Mouse (Mus musculus) ES-CJ7 (cell line): ENCODE data around the gene Krtap12-1.
"Not testable (repeated sequence)": the region's sequence is repeated elsewhere in the genome, so short reads cannot be mapped to it uniquely, and the experiment has no call there.

ENCODE experiments used
- DNase-seq: peaks from one replicate; pipeline ENCODE4 v3.0.0; 2011; ENCODE audit warnings: low read depth, low spot score

Gene Krtap12-1

DNA sequence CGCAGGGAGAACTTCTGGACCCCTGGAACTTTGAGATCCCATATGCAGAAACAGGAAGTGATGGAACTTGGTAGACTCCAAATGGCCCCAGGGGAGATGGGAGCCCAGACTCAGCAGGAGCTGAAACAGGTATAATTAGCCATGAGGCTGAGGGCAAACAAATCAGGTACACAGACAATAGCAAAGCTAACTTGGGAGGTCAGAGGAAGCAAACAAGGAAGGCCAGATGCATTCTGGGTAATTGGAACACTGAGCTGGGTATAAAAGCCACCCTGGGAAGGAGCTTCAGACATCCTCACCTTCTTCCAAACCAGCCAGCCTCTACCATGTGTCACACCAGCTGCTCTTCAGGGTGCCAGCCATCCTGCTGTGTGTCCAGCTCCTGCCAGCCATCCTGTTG is at the start of gene Krtap12-1:
TSS of gene Krtap12-1 (plus strand) at position 301 of the 400 bp plus-strand sequence.
- DNase-seq = not testable (repeated sequence)

DNA sequence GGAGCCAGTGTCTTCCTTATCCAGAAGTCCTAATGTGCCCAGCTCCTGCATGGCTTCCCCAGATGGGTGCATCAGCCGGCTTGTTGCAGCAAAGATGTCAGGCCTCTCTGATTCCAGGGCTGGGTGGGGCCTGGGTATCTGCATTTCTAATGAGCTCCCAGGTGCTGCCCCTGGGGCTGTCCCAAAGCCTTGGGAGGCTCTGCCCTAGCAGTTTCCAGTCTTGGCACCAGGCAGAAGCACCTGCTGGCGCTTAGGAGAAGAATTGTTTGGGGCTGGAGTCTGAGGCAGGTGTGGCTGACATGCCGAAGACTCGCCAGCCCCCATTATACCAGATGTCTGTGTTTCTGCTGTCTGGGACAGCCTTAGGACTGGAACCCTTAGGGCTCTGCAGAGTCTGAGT is 49.7 kb upstream of the Krtap12-1 start:
- no peak for DNase-seq

DNA sequence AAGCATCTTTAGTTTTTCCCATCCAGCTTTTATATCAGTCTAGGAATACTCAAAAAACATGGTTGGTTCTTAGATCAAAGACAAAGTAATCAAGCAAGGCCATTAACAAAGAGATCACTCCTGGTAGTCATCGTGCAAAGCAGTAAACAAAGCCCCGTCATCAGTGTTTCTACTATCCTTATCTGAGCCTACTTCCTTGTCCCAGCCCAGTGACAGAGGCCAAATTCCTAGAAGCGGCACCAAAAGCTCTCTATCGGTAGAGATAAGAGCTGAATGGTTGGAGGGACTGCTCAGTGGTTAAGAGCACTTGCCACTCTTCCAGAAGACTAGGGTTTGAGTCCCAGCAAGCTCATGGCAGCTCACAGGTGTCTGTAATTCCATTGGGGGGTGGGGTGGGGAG is 48.9 kb upstream of the Krtap12-1 start:
- DNase-seq = no peak

DNA sequence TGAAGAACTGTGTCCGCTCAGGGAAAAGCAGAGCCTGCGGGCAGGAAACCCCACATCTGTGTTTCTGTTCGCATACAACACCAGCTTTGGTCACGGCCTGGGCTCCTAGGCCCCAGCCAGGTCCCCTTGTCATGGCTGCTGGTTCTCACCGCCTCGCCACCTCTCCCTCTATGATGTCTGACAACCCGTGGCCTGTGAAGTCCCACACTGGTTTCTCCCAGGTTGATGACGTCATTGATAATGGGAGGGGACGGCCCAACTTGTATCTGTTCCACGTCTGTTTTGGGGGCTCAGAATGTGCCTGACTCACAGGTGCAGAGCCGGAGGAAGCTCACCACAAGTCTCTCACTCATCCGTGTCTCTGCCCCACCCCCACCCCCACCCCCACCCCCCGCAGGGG is 46.6 kb upstream of the Krtap12-1 start:
- no peak for DNase-seq

DNA sequence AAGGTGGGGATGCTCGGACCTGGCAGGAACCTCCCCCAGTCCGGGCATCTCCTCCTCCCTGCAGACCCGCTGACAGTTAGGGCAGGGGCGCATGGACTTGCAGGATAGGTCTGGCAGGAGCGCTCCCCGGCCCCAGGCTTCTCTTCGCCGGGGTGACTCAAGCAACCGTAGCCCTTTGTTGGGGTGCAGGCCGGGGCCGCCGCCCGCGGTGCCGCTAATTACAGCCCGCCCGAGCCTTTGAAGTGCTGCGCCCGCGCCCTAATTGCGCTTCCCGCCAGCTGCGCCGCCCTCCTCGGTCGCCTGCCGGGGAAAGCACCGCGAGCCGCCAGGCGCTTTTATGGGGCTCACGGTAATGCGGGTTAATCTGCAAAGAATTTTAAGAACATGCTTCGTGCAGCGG is 42.8 kb upstream of the Krtap12-1 start:
- DNase-seq = no peak

DNA sequence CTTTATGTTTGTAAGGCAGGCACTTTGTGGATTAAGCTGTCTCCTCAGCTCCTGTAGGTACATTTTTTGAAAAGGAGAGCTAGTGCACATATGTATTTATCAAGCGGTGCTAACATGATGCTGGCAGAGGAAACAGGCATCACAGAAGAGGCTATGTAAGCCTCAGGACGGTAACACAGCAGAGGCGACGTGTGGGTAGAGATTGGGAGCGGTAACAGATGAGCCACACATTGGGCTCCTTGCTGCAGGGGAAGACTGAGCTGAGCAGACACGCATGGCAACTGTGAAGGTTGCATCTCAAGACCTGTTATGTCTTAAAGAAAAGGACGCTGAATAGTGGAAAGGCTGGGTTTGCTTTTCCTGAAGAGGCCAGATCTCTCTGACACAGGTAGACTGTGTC is 37.4 kb upstream of the Krtap12-1 start:
- DNase-seq = no peak

DNA sequence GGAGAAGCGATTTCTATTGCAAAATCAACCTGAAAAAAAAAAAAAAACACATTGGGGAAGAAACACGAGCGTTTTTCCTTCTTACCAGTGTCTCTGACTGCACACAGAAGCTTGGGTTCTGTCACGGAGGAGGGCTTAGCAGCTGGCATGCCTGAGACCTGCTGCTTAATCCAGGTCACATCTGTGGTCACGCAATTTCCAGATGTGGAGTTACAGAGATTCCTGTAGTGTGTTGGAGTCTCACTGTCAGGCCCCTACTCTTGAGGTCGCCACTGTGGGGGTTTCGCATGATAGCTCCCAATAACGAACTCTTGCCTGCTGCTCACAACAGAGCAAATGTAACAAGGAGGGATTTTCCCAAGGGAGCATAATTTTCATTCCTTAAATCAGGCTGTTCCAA is 36.2 kb upstream of the Krtap12-1 start:
- DNase-seq = no peak

DNA sequence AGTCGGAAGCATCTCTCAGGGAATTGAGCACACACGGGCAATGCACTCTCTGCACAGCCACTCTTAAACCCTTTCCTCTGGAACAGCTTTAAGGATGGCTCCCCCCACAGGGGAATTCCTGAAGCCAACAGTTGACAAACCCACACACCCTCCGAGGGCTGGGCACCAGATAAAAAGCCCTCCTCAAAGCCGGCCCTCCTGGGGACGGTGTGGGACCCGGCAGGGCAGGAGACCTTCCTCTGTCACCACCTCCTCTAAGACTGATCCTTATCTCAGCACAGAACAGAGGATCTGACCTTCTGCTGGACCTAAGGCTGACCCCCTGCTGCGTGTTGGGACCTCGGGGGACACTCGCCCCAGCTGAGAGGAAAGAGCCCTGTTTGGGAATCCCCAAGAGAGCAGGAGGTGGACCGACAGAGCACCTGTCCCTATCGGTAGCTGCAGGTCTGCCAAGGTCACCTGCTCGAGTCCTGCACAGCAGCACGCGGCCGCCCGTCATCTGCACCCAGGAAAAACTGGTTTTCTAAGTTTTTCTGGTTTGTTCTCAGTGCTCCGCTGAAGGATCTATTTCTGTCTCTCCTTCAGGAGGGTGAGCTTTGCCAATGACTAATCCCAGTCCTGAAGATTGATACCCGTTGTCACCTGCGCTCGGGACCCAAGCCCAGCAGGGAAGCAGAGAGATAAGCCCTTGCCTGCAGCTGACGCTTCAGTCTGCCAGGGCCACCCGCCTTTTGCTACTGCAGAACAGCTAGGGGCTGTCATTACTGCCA is 34.3 kb upstream of the Krtap12-1 start, which contains the start of gene Tspear:
TSS of gene Tspear (plus strand) at position 675 of the 770 bp plus-strand sequence.
- no peak for DNase-seq

DNA sequence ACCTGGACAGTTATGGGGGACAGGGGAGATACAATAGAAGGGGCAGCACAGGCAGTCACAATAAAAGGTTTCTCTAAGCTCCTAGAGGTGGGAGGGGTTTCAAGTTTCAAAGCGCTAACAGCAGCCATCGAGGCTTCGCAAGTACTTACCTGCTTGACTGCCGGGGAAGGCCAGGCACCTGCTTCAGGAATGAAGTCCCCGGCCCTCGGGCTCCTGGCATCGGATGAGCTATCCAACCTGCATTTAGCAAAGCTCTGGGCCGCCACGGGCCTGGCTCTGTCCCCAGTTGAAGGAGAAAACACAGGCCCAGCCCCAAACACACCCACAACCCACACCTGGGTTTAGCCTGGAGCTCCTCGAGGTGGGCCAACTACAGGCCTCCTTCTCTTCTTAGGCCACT is 33.4 kb upstream of the Krtap12-1 start:
- no peak for DNase-seq

DNA sequence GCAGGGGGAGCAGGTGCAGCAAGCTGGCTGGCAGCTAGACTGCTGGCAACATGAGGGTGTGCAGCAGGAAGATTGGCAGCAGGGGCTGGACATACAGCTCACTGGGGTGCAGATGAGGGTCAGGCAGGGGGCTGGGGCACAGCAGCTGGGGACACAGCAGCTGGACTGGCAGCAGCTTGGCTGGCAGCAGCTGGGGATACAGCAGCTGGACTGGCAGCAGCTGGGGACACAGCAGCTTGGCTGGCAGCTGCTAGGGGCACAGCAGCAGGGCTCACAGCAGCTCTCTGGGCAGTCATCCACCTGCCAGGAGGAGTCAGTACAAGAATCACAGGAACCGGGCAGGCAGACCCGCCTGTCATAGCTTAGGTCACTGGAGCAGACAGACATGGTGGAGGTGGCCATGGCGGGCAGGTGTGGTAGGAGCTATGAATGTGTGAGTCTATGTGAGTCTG is 30.0 kb upstream of the Krtap12-1 start, which contains the start of gene Gm19402:
TSS of gene Gm19402 (minus strand) at position 402 of the 452 bp plus-strand sequence.
- DNase-seq = not testable (repeated sequence)

DNA sequence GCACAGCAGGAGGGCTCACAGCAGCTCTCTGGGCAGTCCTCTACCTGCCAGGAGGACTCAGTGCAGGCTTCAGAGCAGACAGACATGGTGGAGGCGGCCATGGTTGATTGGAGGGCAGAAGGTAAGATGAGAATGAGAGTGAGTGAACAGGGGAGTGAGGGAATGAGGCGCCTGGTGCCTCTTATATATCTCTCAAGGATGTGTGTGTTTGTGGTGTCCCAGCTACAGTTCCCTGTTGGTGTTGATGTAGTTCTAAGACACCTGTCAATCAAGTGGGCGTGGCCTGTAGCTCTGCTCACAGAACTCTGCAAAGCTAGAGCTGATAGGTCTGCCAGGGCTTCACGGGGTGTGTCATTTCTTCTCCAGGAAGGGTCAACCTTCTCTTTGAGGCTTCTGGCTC is 23.3 kb upstream of the Krtap12-1 start, which contains the start of gene Gm9508:
TSS of gene Gm9508 (minus strand) at position 101 of the 400 bp plus-strand sequence.
- DNase-seq = peak; percentile 22

DNA sequence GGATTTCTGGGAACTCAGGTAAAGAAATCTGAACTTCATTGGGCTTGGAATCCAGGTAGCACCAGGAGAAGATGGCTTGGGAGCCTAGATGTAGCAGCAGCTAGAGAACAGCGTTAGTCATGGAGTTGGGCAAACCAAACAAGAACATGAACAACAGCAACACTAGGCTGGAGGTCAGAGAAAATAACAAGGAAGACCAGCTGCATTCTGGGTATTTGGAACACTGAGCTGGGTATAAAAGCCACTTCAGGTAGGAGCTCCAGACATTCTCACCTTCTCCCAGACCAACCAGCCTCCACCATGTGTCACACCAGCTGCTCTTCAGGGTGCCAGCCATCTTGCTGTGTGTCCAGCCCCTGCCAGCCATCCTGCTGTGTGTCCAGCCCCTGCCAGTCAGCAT is 14.1 kb upstream of the Krtap12-1 start, which contains the start of gene Gm10272:
TSS of gene Gm10272 (plus strand) at position 301 of the 400 bp plus-strand sequence.
- DNase-seq = no peak

DNA sequence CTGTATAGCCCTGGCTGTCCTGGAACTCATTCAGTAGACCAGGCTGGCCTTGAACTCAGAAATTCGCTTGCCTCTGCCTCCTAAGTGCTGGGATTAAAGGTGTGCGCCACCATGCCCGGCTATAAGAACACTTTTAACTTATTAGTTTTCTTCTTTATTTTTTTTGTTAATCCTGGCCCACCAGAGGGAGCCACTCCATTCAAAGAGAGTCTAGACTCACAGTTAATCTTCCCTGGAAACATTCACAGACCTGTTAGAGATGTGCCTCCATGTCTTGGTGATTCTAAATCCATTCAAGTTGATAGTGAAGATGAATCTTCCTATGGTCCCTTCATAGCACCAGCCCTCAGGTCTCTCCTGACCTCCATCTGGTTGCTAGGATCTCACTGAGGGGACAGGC is 10.6 kb upstream of the Krtap12-1 start:
- DNase-seq = no peak

DNA sequence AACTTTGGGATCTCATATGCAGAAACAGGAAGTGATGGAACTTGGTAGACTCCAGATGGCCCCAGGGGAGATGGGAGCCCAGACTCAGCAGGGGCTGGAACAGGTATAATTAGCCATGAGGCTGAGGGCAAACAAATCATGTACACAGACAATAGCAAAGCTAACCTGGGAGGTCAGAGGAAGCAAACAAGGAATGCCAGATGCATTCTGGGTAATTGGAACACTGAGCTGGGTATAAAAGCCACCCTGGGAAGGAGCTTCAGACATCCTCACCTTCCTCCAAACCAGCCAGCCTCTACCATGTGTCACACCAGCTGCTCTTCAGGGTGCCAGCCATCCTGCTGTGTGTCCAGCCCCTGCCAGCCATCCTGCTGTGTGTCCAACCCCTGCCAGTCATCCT is 9.2 kb upstream of the Krtap12-1 start, which contains the start of gene Gm10024:
TSS of gene Gm10024 (plus strand) at position 301 of the 400 bp plus-strand sequence.
- DNase-seq = not testable (repeated sequence)

DNA sequence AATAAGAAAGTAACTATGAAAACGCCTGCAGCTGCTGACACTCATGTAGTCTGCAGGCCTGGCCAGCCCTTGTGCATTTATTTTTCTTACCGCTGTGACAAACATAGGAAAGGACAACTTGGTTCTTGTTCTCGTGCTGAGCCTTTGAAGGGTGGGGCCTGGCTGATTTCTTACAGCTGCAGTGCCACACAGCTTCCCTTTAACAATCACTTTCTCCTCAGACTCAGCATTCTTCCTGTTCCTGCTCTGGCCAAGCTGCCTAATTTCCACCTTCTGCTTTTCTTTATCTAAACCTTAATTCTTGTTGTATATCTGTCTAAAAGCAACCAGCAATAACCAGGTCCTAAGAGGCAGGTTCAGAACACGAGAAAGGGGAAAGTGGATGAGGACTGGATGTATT is 6.7 kb upstream of the Krtap12-1 start:
- DNase-seq = no peak

DNA sequence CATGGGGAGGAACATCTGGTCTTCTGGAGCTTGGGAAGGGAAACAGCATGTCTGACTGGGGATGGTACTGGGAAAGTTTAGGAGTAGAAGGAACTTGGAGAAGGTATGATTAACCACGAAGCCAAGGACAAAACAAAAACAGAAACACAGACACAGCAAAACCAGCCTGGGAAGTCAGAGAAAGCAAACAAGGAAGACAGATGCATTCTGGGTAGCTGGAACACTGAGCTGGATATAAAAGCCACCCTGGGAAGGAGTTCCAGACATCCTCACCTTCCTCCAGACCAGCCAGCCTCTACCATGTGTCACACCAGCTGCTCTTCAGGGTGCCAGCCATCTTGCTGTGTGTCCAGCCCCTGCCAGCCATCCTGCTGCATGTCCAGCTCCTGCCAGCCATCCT is 4.9 kb upstream of the Krtap12-1 start, which contains the start of gene Gm10142:
TSS of gene Gm10142 (plus strand) at position 301 of the 400 bp plus-strand sequence.
- DNase-seq = no peak

DNA sequence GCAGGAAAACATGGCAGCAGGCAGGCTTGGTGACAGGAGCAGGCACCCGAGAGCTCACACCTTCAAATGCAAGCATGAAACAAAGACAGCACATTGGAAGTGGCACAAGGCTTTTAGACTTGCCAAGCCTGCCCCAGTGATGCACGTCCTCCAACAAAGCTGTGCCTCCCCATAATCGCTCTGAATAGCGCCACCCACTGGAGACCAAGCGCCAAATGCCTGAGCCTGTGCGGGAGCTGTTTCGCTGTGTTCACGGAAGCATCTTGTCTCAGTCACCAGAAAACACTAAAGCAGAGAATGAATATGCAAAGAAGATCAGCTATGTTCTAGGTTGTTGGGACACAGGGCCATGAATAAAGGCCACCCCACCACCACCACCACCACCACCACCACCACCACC is 4.5 kb downstream of the Krtap12-1 start:
- DNase-seq = peak; percentile 25

DNA sequence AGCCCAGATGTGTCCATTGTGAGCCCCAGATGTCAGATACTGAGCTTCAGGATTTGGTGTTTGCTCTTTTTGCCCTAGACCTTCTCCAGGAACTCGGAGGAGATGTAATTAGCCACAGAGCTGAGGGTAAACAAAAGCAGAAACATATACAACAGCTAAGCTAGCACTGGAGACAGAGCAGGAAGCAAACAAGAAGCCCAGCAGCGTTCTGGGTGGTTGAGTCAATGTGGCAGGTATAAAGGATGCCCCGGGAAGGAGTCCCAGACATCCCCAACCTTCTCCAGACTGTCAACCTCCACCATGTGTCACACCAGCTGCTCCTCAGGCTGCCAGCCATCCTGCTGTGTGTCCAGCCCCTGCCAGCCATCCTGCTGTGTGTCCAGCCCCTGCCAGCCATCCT is 5.8 kb downstream of the Krtap12-1 start, which contains the start of gene Gm10100:
TSS of gene Gm10100 (plus strand) at position 301 of the 400 bp plus-strand sequence.
- DNase-seq = no peak

DNA sequence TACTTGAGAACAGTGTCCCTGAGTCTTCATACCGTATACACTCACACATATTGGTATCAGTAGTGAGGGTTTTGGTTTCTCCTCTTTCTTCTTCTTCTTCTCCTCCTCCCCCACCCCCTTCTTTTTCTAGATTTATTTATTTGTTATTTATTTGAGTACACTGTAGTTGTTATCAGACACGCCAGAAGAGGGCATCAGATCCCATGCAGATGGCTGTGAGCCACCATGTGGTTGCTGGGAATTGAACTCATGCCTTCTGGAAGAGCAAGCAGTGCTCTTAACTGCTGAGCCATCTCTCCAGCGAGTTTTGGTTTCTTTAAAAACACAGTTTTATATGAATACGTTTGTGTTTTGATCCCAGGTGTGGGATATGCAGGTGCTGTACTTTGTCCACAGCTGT is 7.9 kb downstream of the Krtap12-1 start:
- DNase-seq = peak; percentile 36

DNA sequence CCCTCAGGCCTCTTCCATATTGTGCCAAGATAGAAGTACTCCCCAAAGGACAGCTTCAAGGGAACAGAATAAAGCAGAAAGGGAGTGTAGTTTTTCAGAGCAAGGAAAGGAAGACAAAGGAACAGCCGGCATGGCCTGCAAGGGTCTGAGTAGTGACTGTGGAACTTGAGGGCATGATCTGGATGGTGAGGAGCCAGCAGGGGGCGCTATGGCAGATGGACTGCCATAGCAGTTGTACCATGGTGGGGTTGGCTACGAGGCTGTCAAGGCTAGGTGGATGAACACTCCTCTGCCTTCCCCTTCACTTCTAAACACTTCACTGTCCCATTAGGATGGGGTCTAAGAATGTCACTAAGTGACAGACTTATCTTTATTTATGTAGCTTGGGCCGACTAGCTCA is 8.8 kb downstream of the Krtap12-1 start:
- DNase-seq = peak; percentile 60

DNA sequence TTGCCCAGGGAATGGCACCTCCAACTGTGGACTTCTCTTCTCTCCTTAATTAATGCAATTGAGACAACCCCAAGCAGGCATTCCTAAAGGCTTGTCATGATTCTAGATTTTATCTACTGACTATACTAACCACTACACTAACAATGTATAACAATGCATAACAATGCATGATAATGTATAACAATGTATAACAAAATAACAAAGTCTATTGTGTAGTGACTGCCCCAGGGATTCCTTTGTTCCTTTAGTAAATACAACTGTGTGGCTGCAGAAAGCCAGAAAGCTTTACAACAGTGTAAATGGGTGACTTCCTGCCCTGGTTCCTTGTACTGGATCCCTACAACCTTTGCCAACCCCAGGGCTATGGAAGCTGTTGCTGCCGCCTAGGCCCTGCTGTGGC is 15.5 kb downstream of the Krtap12-1 start:
- DNase-seq = peak; percentile 12

DNA sequence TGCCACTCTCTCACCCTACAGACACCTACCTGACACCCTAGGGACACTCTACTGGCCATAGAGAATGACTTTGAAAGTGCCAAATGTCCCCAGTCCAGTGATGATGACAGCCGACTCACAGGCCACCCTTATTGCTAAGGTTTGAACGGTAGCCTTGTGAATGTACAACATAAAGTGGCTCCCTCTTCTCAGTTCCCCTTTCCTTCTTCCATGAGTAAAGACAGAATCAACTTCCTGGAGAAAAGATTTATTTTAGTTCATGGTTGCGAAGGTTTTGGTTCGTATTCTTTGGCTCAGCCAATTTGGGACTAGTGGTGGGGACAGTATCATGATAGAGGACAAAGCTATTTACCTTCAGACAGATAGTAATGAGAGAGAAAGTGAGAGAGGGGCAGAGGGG is 18.5 kb downstream of the Krtap12-1 start:
- no peak for DNase-seq
